ENCODE assay signal across 19 mouse cellular contexts in the genomic region with DNA sequence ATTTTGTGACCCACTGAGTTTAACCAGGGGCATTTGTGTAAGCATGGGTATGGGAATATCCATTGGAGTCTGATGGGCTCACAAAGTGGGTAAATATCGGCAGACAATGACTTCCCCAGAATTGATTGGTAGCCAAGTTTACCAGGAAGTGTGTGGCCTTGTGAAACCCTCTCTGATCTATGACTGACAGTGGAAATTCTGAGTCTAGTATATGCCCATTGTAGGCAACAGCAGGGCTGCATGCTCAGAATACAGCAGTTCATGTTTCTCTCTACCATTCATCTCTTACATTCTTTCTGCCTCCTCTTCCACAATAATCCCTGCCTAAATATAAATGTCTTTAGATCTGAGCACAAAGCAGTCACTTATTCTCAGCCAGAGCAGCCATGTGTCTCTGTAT.
"Had no signal": no experiment of that assay in that cellular context is flagged by ENCODE, and none has a peak within 500 bp of the region (broad histone marks: within the 10 kb centered on the region; RNA-seq: fewer than 3 reads in every experiment).

No protein-coding gene starts in this region.

- ATAC-seq: midbrain, embryonic 16.5 days had no signal

- H3K36me3 ChIP-seq: midbrain, embryonic 10.5 days; midbrain, embryonic 12.5 days; neural tube, embryonic 13.5 days; neural tube, embryonic 15.5 days; stomach, embryonic 15.5 days had no signal

- H3K27me3 ChIP-seq: midbrain, embryonic 12.5 days; neural tube, embryonic 13.5 days; neural tube, embryonic 15.5 days; stomach, embryonic 15.5 days had no signal

- H3K4me1 ChIP-seq: midbrain, embryonic 12.5 days; neural tube, embryonic 13.5 days; neural tube, embryonic 15.5 days; stomach, embryonic 15.5 days had no signal

- DNase-seq: lung, adult 18-20 months; lung, embryonic 14.5 days; lung, postnatal 10 days; lung, postnatal 4 days; midbrain, embryonic 14.5 days; retina, postnatal 1 day; right cerebral cortex, adult 18-20 months; right cerebral cortex, postnatal 14 days; thymus, adult 2 months; thymus, postnatal 25 days; thymus, postnatal 4 days had no signal

- H3K9ac ChIP-seq: lung, embryonic 14.5 days; midbrain, embryonic 12.5 days; neural tube, embryonic 13.5 days; neural tube, embryonic 15.5 days; stomach, embryonic 15.5 days had no signal

- H3K4me2 ChIP-seq: lung, embryonic 14.5 days; midbrain, embryonic 12.5 days; neural tube, embryonic 13.5 days; neural tube, embryonic 15.5 days; stomach, embryonic 15.5 days had no signal

- H3K4me3 ChIP-seq: midbrain, embryonic 10.5 days; midbrain, embryonic 12.5 days; myocyte; neural tube, embryonic 13.5 days; neural tube, embryonic 15.5 days; stomach, embryonic 15.5 days had no signal

- H3K9me3 ChIP-seq: midbrain, embryonic 10.5 days; midbrain, embryonic 12.5 days; neural tube, embryonic 13.5 days; neural tube, embryonic 15.5 days; stomach, embryonic 15.5 days had no signal

- H3K27ac ChIP-seq: midbrain, embryonic 10.5 days; midbrain, embryonic 12.5 days; neural tube, embryonic 13.5 days; neural tube, embryonic 15.5 days; stomach, embryonic 15.5 days; stomach, postnatal 0 days had no signal
